20 mouse cellular contexts compared by ENCODE assay signal in genomic region chr5:51203266-51203665, GRCm38 (mm10).
DNase-seq lines count a peak whose midpoint lies in the region; ATAC-seq and TF ChIP-seq lines count a peak whose summit lies in the region.
"Had no signal": no experiment of that assay in that cellular context is flagged by ENCODE, and none has a peak within 500 bp of the region (broad histone marks: within the 10 kb centered on the region; RNA-seq: fewer than 3 reads in every experiment).

No protein-coding gene starts in this region.

- no peak for DNase-seq in forebrain, postnatal 0 days
- no peak for DNase-seq in thymus, postnatal 10 days (ENCODE audit: low spot score in 2 of 2)
- no peak for DNase-seq in adrenal gland, adult (ENCODE audit: inconsistent age in 2 of 2, low spot score in 1 of 2)
- DNase-seq: adrenal gland, adult 8-10 months; adrenal gland, postnatal 14 days; adrenal gland, postnatal 36 days; cerebellum, adult 11 months; cerebellum, adult 18-20 months; cerebellum, adult 8-10 months; cerebellum, adult 9-11 months; cerebellum, postnatal 14 days; cerebellum, postnatal 36 days; embryo, embryonic 11 days had no signal

- 0 out of 2 replicates have a peak, but pooled peaks have one; percentile 9 for ATAC-seq in forebrain, embryonic 12.5 days (ENCODE audit: low FRiP score)
- no peak for ATAC-seq in forebrain, postnatal 0 days
- ATAC-seq in forebrain, embryonic 13.5 days: peak; percentile 58
- peak; percentile 58 for ATAC-seq in forebrain, embryonic 15.5 days (replicated peaks)
- ATAC-seq in heart, embryonic 12.5 days (ENCODE audit: insufficient number of reproducible peaks, low FRiP score): no peak

- no peak overlapping the region for H3K4me2 ChIP-seq in forebrain, embryonic 12.5 days
- H3K4me2 ChIP-seq in forebrain, postnatal 0 days (ENCODE audit: low read depth): no peak overlapping the region
- no peak overlapping the region for H3K4me2 ChIP-seq in forebrain, embryonic 13.5 days
- no peak overlapping the region for H3K4me2 ChIP-seq in forebrain, embryonic 15.5 days (replicated peaks)
- no peak overlapping the region for H3K4me2 ChIP-seq in heart, embryonic 12.5 days
- H3K4me2 ChIP-seq: embryonic facial prominence, embryonic 13.5 days; embryonic facial prominence, embryonic 15.5 days had no signal

- 69% methylated on average over 1 of the region's 1 CpGs for WGBS in forebrain, embryonic 12.5 days
- WGBS in forebrain, postnatal 0 days: 25% methylated on average over 1 of the region's 1 CpGs
- WGBS in forebrain, embryonic 13.5 days: 35% methylated on average over 1 of the region's 1 CpGs
- WGBS in forebrain, embryonic 15.5 days: 22% methylated on average over 1 of the region's 1 CpGs
- WGBS in heart, embryonic 12.5 days: 81% methylated on average over 1 of the region's 1 CpGs

- H3K36me3 ChIP-seq in forebrain, embryonic 12.5 days (replicated peaks): no peaks in the 10 kb centered on the region
- H3K36me3 ChIP-seq in forebrain, postnatal 0 days (ENCODE audit: insufficient read depth): no peaks in the 10 kb centered on the region
- H3K36me3 ChIP-seq in forebrain, embryonic 13.5 days (ENCODE audit: poor library complexity, severe bottlenecking): no peaks in the 10 kb centered on the region
- H3K36me3 ChIP-seq in forebrain, embryonic 15.5 days: no peaks in the 10 kb centered on the region
- H3K36me3 ChIP-seq in heart, embryonic 12.5 days: no peaks in the 10 kb centered on the region
- H3K36me3 ChIP-seq: embryonic facial prominence, embryonic 13.5 days; embryonic facial prominence, embryonic 15.5 days had no signal

- H3K4me3 ChIP-seq in forebrain, embryonic 12.5 days (replicated peaks): no peak overlapping the region
- no peak overlapping the region for H3K4me3 ChIP-seq in forebrain, postnatal 0 days (ENCODE audit: low read depth, low read length)
- H3K4me3 ChIP-seq in forebrain, embryonic 13.5 days: no peak overlapping the region
- no peak overlapping the region for H3K4me3 ChIP-seq in forebrain, embryonic 15.5 days
- no peak overlapping the region for H3K4me3 ChIP-seq in heart, embryonic 12.5 days
- H3K4me3 ChIP-seq: embryonic facial prominence, embryonic 13.5 days; embryonic facial prominence, embryonic 15.5 days; erythroblast, embryonic 14.5 days had no signal

- no peak overlapping the region for H3K9ac ChIP-seq in forebrain, embryonic 12.5 days
- no peak overlapping the region for H3K9ac ChIP-seq in forebrain, postnatal 0 days
- H3K9ac ChIP-seq in forebrain, embryonic 13.5 days: no peak overlapping the region
- H3K9ac ChIP-seq in forebrain, embryonic 15.5 days (replicated peaks): no peak overlapping the region
- H3K9ac ChIP-seq in heart, embryonic 12.5 days: no peak overlapping the region
- H3K9ac ChIP-seq: embryonic facial prominence, embryonic 13.5 days; embryonic facial prominence, embryonic 15.5 days had no signal

- no peaks in the 10 kb centered on the region for H3K27me3 ChIP-seq in forebrain, embryonic 12.5 days
- H3K27me3 ChIP-seq in forebrain, postnatal 0 days (ENCODE audit: insufficient read depth, low read length): no peaks in the 10 kb centered on the region
- H3K27me3 ChIP-seq in forebrain, embryonic 13.5 days: no peaks in the 10 kb centered on the region
- no peaks in the 10 kb centered on the region for H3K27me3 ChIP-seq in forebrain, embryonic 15.5 days
- no peaks in the 10 kb centered on the region for H3K27me3 ChIP-seq in heart, embryonic 12.5 days (replicated peaks)
- H3K27me3 ChIP-seq: embryonic facial prominence, embryonic 13.5 days; embryonic facial prominence, embryonic 15.5 days had no signal

- no peak for TF ChIP-seq CTCF in forebrain, postnatal 0 days (IDR thresholded peaks at IDR 0.05; ENCODE audit: low read depth)

- no peaks in the 10 kb centered on the region for H3K4me1 ChIP-seq in forebrain, embryonic 12.5 days
- H3K4me1 ChIP-seq in forebrain, postnatal 0 days (ENCODE audit: insufficient read depth): no peaks in the 10 kb centered on the region
- H3K4me1 ChIP-seq in forebrain, embryonic 13.5 days: 0 out of 2 replicates have a peak, but pooled peaks cover 9% of the 10 kb centered on the region
- H3K4me1 ChIP-seq in forebrain, embryonic 15.5 days: peaks cover 9% of the 10 kb centered on the region; the same call in 1 of the 2 replicates
- H3K4me1 ChIP-seq in heart, embryonic 12.5 days (replicated peaks): no peaks in the 10 kb centered on the region
- H3K4me1 ChIP-seq: embryonic facial prominence, embryonic 13.5 days; embryonic facial prominence, embryonic 15.5 days had no signal

- no peak overlapping the region for H3K27ac ChIP-seq in forebrain, embryonic 12.5 days
- no peak overlapping the region for H3K27ac ChIP-seq in forebrain, postnatal 0 days (ENCODE audit: low read depth, low read length)
- no peak overlapping the region for H3K27ac ChIP-seq in forebrain, embryonic 13.5 days
- no peak overlapping the region for H3K27ac ChIP-seq in forebrain, embryonic 15.5 days (replicated peaks)
- no peak overlapping the region for H3K27ac ChIP-seq in heart, embryonic 12.5 days (ENCODE audit: poor library complexity, severe bottlenecking)
- H3K27ac ChIP-seq: embryonic facial prominence, embryonic 13.5 days; embryonic facial prominence, embryonic 15.5 days had no signal

- no peaks in the 10 kb centered on the region for H3K9me3 ChIP-seq in forebrain, embryonic 12.5 days
- no peaks in the 10 kb centered on the region for H3K9me3 ChIP-seq in forebrain, postnatal 0 days (ENCODE audit: low read length)
- no peaks in the 10 kb centered on the region for H3K9me3 ChIP-seq in forebrain, embryonic 13.5 days (replicated peaks)
- H3K9me3 ChIP-seq in forebrain, embryonic 15.5 days: no peaks in the 10 kb centered on the region
- no peaks in the 10 kb centered on the region for H3K9me3 ChIP-seq in heart, embryonic 12.5 days (replicated peaks)
- H3K9me3 ChIP-seq: embryonic facial prominence, embryonic 13.5 days; embryonic facial prominence, embryonic 15.5 days had no signal

Comparison
In these comparisons a context has a peak if more than half of its experiments do, and no peak if none do; other contexts are left out.
1. ATAC-seq: peak in forebrain, embryonic 12.5 days (single experiment), forebrain, embryonic 13.5 days (single experiment) and forebrain, embryonic 15.5 days (single experiment); none in forebrain, postnatal 0 days (single experiment) and heart, embryonic 12.5 days (single experiment).